In genomic region chr19:4878405-4879323, GRCm38 (mm10) we compare ENCODE assay signal across 8 mouse cellular contexts. TPM values are rescaled to one million over a fixed set of nuclear protein-coding genes. Genes with fewer than 3 reads are reported as not detected.
A peak's percentile ranks its signal among the peaks of the same experiment; 100 is the strongest.
DNase-seq lines count a peak whose midpoint lies in the region; ATAC-seq and TF ChIP-seq lines count a peak whose summit lies in the region.

Gene Zdhhc24 (plus strand): TSS chr19:4878668.

- no peak for TF ChIP-seq CTCF in kidney, postnatal 0 days (IDR thresholded peaks at IDR 0.05; ENCODE audit: low read depth)

- peaks cover 12% of the 10 kb centered on the region for H3K4me1 ChIP-seq in heart, embryonic 12.5 days (replicated peaks)
- peaks cover 5% of the 10 kb centered on the region; the same call in 1 of the 2 replicates for H3K4me1 ChIP-seq in kidney, postnatal 0 days (replicated peaks; ENCODE audit: insufficient read depth, low read length)
- H3K4me1 ChIP-seq in liver, embryonic 11.5 days (replicated peaks; ENCODE audit: control insufficient read depth, insufficient read depth, low read length), result peaks cover 22% of the 10 kb centered on the region
- 0 out of 2 replicates have a peak, but pooled peaks cover 7% of the 10 kb centered on the region for H3K4me1 ChIP-seq in stomach, embryonic 14.5 days (ENCODE audit: control insufficient read depth, insufficient read depth, low read length)

- H3K9me3 ChIP-seq in heart, embryonic 12.5 days (replicated peaks), result no peaks in the 10 kb centered on the region
- H3K9me3 ChIP-seq in kidney, postnatal 0 days (replicated peaks; ENCODE audit: low read length), result no peaks in the 10 kb centered on the region
- H3K9me3 ChIP-seq in liver, embryonic 11.5 days (ENCODE audit: control insufficient read depth, low read length), result no peaks in the 10 kb centered on the region
- no peaks in the 10 kb centered on the region for H3K9me3 ChIP-seq in stomach, embryonic 14.5 days (ENCODE audit: control insufficient read depth, low read depth, low read length)

- peak; percentile 96 for ATAC-seq in erythroid progenitor cell, adult 5-6 weeks (replicated peaks; ENCODE audit: low FRiP score, poor library complexity, severe bottlenecking)
- peak; percentile 98 for ATAC-seq in heart, embryonic 12.5 days (ENCODE audit: insufficient number of reproducible peaks, low FRiP score)
- peak; percentile 97 for ATAC-seq in kidney, postnatal 0 days (replicated peaks; ENCODE audit: low FRiP score, low read depth)
- ATAC-seq in liver, embryonic 11.5 days (replicated peaks; ENCODE audit: low FRiP score), result peak; percentile 98
- peak; percentile 97 for ATAC-seq in stomach, embryonic 14.5 days (ENCODE audit: insufficient number of reproducible peaks, insufficient read depth, low FRiP score, low read depth)

- H3K27me3 ChIP-seq in heart, embryonic 12.5 days (replicated peaks), result peaks cover 8% of the 10 kb centered on the region; the same call in 1 of the 2 replicates
- H3K27me3 ChIP-seq in kidney, postnatal 0 days (ENCODE audit: insufficient read depth, low read length), result no peaks in the 10 kb centered on the region
- H3K27me3 ChIP-seq in liver, embryonic 11.5 days (replicated peaks; ENCODE audit: control insufficient read depth, insufficient read depth, low read length), result peaks cover 7% of the 10 kb centered on the region
- H3K27me3 ChIP-seq in stomach, embryonic 14.5 days (ENCODE audit: control insufficient read depth, insufficient read depth, low read length), result no peaks in the 10 kb centered on the region

- H3K36me3 ChIP-seq in heart, embryonic 12.5 days, result no peaks in the 10 kb centered on the region
- peaks cover 4% of the 10 kb centered on the region; the same call in 1 of the 2 replicates for H3K36me3 ChIP-seq in kidney, postnatal 0 days (ENCODE audit: insufficient read depth, low read length)
- H3K36me3 ChIP-seq in liver, embryonic 11.5 days (ENCODE audit: control insufficient read depth, insufficient read depth, low read length), result peaks cover 5% of the 10 kb centered on the region; the same call in 1 of the 2 replicates
- H3K36me3 ChIP-seq in stomach, embryonic 14.5 days (ENCODE audit: control insufficient read depth, insufficient read depth, low read length), result no peaks in the 10 kb centered on the region; the same call in 1 of the 2 replicates

- H3K27ac ChIP-seq in heart, embryonic 12.5 days (ENCODE audit: poor library complexity, severe bottlenecking), result peak within 1 kb of the TSS; percentile 45
- peak within 1 kb of the TSS; percentile 36; the same call in 1 of the 2 replicates for H3K27ac ChIP-seq in kidney, postnatal 0 days
- peak within 1 kb of the TSS; percentile 86 for H3K27ac ChIP-seq in liver, embryonic 11.5 days (ENCODE audit: low read depth, low read length)
- peak within 1 kb of the TSS; percentile 39 for H3K27ac ChIP-seq in stomach, embryonic 14.5 days (ENCODE audit: low read length)

- under 1% methylated on average over 52 of the region's 52 CpGs for WGBS in heart, embryonic 12.5 days
- WGBS in kidney, postnatal 0 days, result 1% methylated on average over 52 of the region's 52 CpGs
- WGBS in liver, embryonic 11.5 days, result 1% methylated on average over 52 of the region's 52 CpGs
- WGBS in stomach, embryonic 14.5 days, result 2% methylated on average over 52 of the region's 52 CpGs

- H3K9ac ChIP-seq in heart, embryonic 12.5 days, result peak within 1 kb of the TSS; percentile 86
- peak within 1 kb of the TSS; percentile 85 for H3K9ac ChIP-seq in kidney, postnatal 0 days (ENCODE audit: low read depth, low read length)
- H3K9ac ChIP-seq in liver, embryonic 11.5 days (ENCODE audit: low read depth, low read length), result peak within 1 kb of the TSS; percentile 94
- peak within 1 kb of the TSS; percentile 64 for H3K9ac ChIP-seq in stomach, embryonic 14.5 days (replicated peaks; ENCODE audit: low read depth, low read length)

- peak within 1 kb of the TSS; percentile 87 for H3K4me2 ChIP-seq in heart, embryonic 12.5 days
- H3K4me2 ChIP-seq in kidney, postnatal 0 days (ENCODE audit: low read length), result peak within 1 kb of the TSS; percentile 87
- peak within 1 kb of the TSS; percentile 88 for H3K4me2 ChIP-seq in liver, embryonic 11.5 days
- H3K4me2 ChIP-seq in stomach, embryonic 14.5 days (replicated peaks; ENCODE audit: low read depth, low read length), result peak within 1 kb of the TSS; percentile 89

- DNase-seq in CD4-positive helper T cell, adult 2 months (ENCODE audit: low read depth, low spot score), result peak; percentile 95
- peak; percentile 90 for DNase-seq in brain, embryonic 18.5 days (ENCODE audit: low read depth, low spot score)
- DNase-seq in kidney, postnatal 0 days (ENCODE audit: low spot score), result peak; percentile 99
- peak; percentile 95 for DNase-seq in liver, embryonic 11.5 days (ENCODE audit: low spot score)
- DNase-seq in naive thymus-derived CD4-positive, alpha-beta T cell, adult 2 months (ENCODE audit: low read depth), result peak; percentile 95

- H3K4me3 ChIP-seq in heart, embryonic 12.5 days, result peak within 1 kb of the TSS; percentile 97
- peak within 1 kb of the TSS; percentile 91 for H3K4me3 ChIP-seq in kidney, postnatal 0 days (replicated peaks; ENCODE audit: low read depth, low read length)
- H3K4me3 ChIP-seq in liver, embryonic 11.5 days (ENCODE audit: low read depth, low read length), result peak within 1 kb of the TSS; percentile 94
- H3K4me3 ChIP-seq in stomach, embryonic 14.5 days (ENCODE audit: low read depth, low read length), result peak within 1 kb of the TSS; percentile 95

RNA-seq across cellular contexts. Expression of gene Zdhhc24, which starts in this region (rescaled TPM):
- total RNA-seq in erythroid progenitor cell, adult 5-6 weeks (2015; ENCODE audit: low replicate concordance), result 19.8 and 34.0 TPM in 2 replicates
- 18.0 and 24.9 TPM in 2 replicates for total RNA-seq in erythroid progenitor cell, adult 5-6 weeks (2017; ENCODE audit: low replicate concordance)
- 9.6 TPM in 2 replicates for polyA plus RNA-seq in heart, embryonic 12.5 days (2016; fragmentation: Nextera tagmentation; extraction: Ambion mirVana)
- polyA plus RNA-seq in kidney, postnatal 0 days (2015; fragmentation: Nextera tagmentation; extraction: Ambion mirVana), result 8.7 and 9.5 TPM in 2 replicates
- polyA plus RNA-seq in liver, embryonic 11.5 days (2014; fragmentation: Nextera tagmentation; extraction: Ambion mirVana), result 12.2 and 13.6 TPM in 2 replicates
- 9.9 and 10.2 TPM in 2 replicates for polyA plus RNA-seq in stomach, embryonic 14.5 days (2014; fragmentation: Nextera tagmentation; extraction: Ambion mirVana)

Comparison
In these comparisons a context has a peak if more than half of its experiments do, and no peak if none do; other contexts are left out.
1. Peak in every context shown above with its lines: DNase-seq, ATAC-seq, H3K4me3 ChIP-seq and H3K27ac ChIP-seq.
2. H3K27ac ChIP-seq: peak in every context shown above with its lines; median percentile 86 in liver, embryonic 11.5 days; 45 in heart, embryonic 12.5 days; 39 in stomach, embryonic 14.5 days; 36 in kidney, postnatal 0 days.